Mouse (Mus musculus) 416B (cell line): ENCODE data around the gene Prrg2.

Experiments used
- DNase-seq: peaks from one replicate; pipeline ENCODE4 v3.0.0; 2011; ENCODE audit warnings: low read depth

Gene Prrg2

DNA sequence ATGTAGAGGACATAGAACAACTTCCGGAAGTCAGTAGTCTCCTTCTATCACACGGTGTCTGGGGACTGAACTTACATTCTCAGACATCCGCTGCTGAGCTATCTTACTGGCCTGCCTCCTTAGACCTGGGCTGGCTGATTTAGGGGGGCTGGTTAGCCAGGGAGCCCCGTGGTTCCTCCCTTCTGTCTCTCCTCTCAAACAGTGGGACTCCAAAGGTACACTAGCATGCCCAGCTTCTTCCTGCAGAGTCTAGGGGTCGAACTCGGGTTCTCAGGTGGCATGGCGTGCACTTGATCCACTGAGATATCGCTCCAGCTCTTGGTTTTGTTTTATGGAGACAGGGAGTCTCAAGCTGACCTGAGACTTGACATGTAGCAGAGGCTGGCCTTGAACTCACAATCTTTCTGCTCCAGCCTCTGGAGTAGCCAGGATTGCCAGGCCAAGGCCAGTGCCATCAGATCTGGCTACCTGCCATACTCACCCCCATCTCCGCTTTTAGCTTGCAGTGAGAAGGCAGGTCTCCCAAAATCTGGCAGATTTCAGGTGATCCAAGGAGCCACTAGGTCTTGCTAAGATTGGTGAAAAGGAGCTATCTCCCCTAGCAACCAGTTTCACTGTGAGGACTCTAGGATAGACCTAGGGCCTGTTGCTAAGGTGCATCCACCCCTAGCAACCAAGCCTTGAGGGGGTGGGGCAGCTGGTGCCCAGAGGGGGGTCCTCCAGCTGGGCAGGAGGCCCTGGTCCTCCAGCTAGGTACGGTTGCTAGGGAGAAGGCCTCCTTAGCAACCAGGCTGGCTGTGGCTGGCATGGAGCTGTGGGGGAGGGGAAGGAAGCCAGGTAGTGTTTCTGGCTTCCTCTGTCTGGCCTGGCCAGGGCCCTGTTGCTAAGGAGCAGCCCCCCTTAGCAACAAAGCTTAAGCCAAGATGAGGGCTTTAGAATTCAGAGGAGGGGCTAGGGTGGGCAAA lies 3.6 kb downstream of the Prrg2 start:
- no peak for DNase-seq

DNA sequence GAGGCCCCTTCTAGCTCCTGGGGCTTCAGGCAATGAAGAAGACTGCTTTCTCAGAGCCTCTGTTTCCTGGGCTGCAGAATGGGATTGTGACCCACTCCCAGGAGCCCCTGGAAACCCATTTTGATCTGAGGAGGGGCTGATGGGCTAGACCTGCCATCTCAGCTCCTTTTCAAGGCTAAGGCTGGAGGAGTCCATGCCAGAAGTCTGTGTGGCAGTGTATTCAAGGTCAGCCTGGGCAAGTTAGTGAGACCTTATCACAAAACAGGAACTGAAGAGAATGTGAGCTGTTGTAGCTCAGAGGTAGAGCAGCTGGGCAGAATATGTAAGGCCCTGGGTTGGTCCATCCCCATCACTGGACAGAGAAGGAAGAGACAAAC lies 5.5 kb downstream of the Prrg2 start:
- DNase-seq: no peak

DNA sequence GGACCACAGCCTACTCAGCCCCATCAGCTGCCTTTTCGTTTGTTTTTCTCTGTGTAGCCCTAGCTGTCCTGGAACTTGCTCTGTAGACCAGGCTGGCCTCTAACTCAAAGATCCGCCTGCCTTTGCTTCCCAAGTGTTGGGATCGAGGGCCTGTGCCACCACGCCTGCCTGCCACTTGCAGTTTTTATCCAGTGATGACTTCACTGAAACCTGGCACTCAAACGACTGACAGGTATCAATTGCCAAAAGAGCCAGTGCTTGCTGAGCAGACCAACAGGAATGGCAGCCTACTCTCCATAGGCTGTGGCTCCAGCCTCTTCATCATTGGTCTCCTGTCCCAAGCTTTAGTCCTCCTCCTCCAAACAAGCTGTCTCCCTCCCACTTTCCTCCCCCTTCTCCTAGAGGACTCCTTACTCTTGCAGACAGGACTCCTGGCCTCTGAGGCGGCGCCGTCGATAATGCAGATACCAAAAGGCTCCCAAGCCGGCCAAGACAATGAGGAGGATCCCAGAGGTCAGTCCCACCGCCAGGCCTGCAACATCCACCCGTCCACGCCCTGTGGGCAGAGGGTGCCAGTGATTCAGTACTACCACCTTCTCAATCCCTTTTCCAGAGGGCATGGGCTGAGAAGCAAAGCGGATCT lies 6.0 kb downstream of the Prrg2 start:
- no peak for DNase-seq

DNA sequence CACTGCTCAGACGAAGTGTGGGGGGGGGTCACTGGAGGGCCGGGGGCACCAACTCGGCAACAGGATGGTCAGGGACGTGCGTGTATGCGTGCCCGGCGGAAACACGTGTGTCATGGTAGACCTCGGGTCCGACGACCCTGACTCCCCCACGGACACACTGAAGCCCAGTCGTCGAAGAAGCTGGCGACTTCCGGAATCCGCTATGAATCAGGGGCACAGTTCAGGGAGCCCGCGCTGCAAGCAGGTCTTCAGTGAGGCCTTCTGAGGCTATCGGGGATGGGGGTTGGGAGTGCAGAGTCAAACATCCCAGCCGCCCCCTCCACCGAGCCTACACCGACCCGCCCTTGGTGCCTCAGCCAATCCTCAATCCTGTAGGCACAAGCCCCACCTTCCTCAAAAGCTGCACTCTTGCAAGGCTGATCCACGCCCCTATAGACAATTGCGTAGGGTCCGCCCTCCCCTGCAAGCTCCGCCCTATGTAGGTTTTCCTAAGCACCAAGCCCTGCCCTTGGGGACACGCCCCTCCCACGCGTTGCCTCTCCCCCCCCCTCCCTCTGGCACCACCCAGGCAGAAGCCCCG lies 8.5 kb downstream of the Prrg2 start:
- DNase-seq: peak; percentile 100

DNA sequence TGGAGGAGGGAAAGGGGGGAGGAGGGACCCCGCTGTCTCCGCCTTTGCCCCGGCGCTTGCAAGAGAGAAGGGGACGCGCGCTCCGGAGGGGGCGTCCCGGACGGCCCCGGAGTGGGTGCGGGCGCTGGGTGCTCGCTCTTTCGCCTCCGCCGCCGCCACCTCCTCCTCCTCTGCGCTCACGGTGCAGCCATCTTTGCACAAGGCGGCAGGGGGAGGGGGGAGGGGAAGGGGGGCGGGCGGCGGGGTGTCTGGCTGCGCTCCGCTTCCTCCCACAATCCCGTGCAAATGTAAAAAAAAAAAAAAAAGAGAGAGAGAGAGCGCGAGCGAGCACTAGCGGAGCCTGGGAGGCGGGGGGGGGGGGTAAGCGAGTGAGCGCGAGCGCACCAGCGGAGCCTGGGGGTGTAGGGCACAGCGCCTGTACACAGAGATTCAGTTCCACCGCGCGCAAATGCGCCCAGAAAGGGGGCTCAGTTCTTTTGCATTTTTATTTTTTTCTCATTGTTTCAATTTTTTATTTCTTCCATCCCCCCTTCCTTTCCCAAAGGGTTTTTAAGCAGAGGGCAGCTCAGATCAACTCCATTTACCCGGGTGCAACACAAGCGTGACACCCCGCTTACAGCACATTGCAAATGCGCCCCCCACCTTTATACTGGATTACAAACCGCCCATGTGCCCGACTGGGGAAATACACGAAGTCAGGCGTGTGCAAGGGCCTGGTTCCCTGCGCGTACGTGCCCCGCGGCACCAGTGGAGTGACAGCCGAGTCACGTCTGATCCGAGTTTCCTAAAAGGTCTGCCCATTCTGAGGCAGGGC lies 9.2 kb downstream of the Prrg2 start:
- DNase-seq: peak; percentile 92

DNA sequence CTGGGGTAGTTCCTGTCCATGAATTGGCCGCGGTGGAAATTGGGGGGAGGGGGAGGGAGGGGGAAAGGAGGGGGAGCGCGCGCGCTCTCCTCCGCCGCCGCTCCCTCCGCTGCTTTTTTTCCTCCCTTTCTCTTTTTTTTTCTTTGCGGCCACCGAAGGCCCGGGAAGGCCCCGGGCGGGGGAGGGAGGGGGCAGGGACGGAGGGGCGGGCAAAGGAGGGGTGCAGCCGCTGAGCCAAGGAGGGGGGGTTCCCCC lies 9.7 kb downstream of the Prrg2 start, which contains the start of gene Prr12:
Gene Prr12, minus strand, starts transcription at position 20 of the 255 bp plus-strand sequence.
- peak; percentile 89 for DNase-seq

DNA sequence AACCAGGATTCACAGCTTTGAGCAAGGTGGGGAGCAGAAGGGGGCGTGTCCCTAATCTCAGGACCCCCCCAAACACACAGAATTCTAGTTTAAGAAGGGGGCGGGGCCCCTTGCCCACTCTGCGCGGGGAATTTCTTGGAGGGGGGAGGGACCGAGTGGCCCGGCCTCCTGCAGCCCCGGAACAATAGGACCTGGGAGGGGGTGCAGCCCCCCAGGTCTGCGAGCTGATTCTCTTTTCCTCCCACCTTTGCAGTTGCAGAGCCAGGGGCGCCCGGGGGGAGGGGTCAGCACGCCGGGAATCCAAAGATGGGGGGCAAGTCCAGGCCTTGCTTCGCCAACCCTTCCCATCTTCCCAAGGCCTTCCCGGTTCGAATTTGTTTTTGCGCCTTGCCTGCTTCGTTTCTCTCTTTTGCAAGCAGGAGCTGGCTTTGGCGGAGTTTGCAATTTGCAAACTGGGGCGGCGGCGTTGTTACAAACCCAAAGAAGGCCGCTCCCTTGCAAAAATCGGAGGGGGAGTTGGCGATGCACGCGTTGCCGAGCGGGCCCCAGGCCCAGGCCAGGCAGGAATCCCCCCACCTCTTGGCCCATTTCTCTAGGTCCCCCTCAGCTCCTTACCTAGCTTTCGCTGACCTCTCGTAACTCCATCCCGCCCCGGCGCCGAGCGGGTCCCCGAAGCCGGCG lies 10.2 kb downstream of the Prrg2 start:
- no peak for DNase-seq

DNA sequence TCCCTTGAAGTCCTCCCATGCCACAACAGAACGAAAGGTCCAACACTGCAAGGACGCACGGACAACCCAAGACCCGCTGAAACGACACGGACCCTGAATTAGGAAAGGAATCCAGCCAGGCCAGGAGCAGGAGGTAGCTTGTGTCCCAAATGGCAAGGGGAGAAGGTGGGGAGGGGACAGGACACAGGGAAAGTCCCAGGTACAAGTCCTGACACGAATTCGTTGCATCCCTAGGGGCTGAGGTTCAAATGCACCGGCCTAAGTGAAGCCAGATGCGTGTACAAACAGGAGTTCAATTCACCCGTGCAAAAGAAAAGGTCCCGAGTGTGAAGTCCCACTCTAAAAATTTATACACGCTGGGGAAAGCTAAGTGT lies 10.9 kb downstream of the Prrg2 start:
- no peak for DNase-seq

DNA sequence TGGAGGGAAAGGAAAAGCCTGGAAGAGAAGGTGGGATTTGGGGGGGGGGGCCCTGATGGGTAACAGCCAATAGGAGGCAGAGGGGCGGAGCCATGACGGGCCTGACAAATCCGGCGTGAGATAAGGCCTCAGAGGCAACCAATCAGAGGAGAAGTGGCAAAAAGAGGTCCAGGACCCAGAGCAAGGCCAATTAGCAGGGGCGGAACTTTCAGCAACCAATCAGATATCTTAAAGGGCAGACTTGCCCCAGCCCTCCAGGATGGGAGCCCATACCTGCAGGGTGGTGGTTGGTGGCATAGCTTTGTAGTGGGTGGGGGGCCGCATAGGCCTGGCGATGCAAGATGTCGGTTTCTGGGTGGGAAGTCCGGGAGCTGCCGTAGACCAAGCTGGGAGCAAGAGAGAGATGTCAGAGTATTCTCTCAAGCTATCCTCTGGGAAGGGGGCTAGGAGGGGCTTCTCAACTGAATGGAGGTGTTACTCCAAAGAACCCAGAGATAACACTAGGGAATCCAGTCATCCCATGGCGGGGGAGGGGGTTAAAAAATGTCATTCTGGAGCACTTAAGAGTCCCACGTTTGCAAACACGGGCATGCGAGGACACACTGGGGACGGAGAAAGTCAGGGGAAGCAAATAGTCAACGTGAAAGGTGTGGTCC lies 11.4 kb downstream of the Prrg2 start:
- DNase-seq: peak; percentile 93

DNA sequence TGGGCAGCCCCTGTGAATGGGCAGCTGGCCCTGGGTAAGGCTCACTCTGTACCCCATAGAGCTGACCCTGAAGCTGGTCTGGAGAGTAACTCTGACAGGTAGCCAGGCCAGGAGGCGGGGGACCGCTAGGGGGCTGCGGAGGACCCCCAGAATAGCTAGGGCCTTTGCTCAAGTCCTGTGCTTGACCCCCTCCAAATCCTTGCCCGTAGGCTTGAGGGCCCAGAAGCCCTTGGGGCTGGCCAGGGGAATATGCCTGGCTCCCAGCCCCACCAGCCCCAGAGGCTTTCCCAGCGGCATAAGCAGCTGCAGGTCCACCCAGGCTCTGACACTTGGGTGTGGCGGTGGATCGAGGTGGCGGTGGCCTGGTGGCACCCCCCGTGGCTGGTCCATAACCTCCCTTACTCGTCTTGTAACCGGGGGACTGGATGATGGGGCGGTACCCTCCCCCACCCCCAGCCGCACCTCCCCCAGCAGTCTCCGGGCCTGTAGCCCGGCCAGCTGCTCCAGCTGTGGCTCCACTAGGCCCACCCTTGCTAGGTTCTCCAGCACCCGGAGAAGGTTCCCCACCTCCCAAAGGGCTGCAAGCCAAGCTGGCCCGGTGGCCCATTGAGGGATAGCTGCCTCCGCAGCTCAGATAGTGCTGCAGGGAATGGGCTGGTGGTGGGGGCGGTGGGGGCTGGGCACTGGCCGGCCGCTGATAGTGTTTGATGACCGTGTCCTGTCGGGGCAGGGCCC lies 13.4 kb downstream of the Prrg2 start:
- DNase-seq: no peak

DNA sequence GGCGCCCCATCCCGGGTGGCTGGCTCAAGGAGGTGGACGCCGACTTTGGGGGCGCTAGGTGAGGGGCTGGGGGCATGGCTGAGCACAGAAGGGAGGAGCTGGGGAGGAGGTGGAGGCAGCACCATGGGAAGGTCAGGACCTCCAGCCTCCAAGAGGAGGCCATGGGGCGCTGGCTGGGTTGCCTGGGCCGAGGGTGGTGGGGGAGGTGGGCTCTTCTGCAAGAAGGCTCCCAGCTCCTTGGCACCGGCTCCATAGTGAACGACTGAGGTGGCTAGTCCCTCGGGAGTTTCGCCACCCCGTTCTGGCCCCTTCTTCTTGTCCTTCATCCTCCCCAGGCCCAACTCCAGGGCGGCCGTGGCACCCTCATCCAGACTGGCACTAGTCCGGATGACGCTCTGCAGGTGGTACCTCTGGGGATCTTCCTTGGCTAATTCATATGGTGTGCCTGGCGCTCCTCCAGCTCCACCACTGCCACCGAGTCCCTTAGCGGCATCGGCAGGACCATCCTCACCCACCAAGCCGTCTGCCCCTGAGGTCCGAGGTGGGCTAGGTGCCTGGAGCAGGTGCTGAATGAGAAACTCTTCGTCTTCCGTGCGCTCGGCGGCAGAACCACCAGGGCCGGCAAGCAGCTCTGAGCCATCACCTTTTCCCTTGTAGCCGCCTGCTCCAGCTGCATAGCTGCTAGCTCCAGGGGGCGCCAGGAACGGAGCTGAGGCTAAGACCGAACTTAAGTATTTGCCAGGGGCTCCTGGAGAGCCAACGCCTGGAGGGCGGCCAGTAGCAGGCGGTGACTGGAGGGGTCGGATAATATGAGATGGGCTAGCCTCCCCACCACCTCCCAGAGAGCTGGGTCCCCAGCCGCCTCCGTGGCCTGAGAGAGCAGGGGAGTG lies 14.2 kb downstream of the Prrg2 start:
- DNase-seq: no peak

DNA sequence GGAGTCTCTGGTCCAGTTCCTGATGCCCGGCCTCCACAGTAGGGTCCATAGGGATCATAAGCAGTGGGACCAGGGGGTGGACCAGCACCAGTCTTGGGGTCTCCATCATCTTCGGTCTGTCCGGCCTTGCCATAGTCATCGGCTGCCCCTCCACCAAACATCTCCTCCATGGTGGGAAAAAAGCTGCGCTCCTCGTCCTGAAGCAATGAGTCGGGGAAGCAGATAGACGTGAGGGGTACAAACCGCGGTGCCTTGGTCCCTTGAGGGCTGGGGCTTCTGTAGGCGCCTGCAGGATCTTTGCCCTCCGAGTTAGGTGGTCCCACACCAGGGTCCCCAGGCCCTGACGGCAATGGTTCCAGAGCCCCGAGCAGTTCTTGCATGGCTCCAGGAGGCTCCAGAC lies 15.0 kb downstream of the Prrg2 start:
- DNase-seq: no peak

DNA sequence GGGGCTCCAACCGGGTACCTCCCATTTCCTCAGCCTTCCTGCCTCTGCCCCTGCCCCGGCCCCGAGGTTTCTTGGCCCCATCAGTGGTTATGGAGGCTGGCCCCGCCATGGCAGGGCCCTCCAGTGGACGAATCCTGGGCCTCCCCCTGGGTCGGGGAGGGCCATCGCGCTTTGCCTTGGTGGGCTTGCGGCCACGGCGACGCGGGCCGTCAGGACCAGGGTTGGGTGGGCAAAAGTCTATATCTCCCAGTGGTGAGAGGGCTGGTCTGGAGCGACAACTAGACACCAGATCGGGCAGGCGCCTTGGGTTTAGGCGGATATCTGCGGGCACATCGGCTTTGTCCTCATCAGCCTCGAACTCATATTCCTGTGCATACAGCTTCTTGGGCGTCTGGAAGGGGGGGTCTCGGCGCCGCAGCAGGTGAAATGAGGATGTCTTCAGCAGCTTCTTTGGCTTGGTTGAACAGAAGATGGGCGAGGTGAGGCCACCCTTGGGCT lies 15.6 kb downstream of the Prrg2 start:
- DNase-seq: no peak

DNA sequence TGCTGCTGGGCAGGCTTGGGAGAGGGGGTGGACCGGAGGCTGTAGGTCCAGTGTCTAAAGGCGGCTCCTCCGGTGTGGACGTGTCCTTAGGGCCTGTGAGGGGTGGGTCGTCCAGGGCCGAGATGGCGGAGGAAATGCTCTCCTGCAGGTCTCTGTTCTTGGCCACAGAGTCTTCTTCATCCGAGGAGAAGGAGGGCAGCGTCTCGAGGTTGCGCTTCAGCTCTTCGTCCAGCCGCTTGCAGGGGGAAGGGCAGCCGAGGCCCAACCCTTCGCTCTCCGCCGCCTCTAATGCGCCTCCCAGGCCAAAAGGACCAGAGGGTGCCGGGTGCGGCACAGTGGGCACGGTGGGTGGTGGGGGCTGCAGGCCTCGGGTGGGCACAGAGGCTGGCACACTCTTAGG lies 16.7 kb downstream of the Prrg2 start:
- no peak for DNase-seq

DNA sequence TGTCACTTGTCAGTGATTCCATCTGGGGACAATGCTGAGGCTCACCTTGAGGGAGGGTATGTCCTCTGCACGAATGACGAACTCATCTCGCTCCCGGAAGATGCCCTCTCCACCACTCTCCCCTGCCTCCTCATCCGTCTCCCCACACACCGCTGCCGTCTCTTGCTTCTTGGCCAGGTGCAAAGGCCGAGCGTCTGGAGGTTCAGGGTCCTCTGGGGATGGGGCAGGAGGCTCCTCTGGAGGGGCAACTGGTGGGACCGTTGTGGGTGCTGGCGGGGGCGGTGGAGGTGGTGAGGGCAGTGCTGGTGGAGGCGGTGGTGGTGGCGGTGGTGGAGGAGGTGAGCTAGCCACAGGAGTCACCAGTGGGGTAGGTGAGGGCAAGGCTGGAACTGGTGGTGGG lies 19.2 kb downstream of the Prrg2 start:
- no peak for DNase-seq

DNA sequence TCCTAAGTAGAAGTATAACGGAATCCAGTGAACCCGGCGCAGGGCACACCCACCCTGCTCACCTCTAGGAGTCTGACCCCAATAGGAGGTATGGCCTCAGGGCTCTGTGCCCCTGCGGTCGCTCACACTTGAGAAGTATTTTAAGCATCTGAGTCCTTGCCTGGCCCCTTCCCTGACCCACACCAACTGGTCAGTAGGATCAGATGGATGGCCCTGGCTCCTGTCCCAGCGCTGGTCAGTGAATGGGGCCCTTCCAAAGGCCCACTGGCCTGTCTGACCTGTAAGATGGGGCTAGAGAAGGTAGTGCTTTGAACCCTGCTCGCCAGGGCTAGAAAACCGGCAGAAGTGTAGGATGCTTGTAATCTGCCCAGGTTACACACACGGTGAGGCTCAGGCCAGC lies 21.6 kb downstream of the Prrg2 start:
- DNase-seq: no peak

DNA sequence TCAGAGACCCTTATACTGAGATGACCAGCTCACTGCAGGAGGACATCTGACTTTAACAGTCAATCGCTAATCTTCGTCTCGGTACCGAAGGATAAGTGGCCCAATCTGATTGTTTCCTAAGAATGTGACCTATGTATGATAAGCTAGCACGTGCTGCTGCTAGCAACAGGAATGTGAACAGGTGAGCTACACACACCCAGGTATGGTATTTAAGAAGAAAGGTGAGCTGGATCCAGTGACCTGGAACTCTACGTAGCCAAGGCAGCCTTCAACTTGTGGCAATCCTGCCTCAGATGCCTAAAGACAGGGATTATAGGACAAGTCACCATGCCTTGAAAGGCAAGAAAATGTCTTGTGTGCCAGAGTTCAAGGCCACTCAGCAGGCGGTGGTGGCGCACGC lies 24.1 kb downstream of the Prrg2 start:
- DNase-seq: no peak

DNA sequence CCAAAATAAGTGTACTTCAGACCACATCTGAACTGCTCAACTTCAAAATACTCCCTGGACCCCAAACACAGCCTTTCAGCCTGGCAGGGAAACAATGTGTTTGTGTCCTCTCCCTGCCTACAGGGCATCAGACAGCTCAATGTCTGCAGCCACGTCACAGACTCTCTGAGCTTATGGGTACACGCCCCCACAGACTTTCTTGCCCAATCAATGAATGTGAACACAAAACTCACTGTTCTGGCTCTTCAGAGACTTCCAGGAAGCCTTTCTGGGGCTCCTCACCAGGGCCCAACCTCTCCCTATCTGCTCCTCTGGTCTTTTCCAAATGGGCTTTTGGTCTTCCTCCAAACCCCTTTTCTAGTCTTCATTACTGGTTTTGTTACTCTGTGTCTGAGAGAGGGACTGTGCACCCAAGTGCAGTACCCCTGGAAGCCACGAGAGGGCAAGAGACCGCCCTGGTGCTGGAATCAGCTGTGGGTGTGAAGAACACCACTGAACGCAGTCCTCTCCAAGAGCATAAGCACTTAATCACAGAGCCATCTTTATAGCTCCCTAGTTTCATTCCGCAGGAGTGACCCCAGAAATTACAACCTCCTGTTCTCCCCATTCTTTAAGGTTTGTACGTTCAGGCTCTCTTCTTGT lies 24.6 kb downstream of the Prrg2 start:
- DNase-seq: peak; percentile 68

DNA sequence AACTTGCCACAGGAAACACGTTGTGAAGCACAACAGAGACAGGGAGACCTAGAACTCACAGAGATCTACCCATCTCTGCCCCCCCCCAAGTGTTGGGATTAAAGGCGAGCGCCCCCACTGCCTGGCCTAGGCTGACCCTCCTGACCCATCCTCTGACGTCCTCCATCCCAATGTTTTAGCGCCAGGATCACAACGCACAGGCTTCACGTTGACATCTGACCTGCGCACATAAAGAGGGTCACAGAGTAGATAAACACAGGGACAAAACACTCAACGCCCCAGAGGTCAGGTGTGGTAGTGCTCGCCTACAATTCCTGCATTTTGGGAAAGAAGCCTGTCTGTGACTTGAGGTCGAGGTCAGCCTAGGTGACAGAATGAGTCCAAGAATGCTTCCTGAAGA lies 25.8 kb downstream of the Prrg2 start:
- DNase-seq: no peak
